Mouse (Mus musculus): ENCODE data around the gene Llph. TPM values are rescaled to one million over a fixed set of nuclear protein-coding genes. Genes with fewer than 3 reads are reported as not detected.

The Llph gene
- 95.0 TPM for polyA plus RNA-seq (2017; shearing (Covaris generic))

DNA sequence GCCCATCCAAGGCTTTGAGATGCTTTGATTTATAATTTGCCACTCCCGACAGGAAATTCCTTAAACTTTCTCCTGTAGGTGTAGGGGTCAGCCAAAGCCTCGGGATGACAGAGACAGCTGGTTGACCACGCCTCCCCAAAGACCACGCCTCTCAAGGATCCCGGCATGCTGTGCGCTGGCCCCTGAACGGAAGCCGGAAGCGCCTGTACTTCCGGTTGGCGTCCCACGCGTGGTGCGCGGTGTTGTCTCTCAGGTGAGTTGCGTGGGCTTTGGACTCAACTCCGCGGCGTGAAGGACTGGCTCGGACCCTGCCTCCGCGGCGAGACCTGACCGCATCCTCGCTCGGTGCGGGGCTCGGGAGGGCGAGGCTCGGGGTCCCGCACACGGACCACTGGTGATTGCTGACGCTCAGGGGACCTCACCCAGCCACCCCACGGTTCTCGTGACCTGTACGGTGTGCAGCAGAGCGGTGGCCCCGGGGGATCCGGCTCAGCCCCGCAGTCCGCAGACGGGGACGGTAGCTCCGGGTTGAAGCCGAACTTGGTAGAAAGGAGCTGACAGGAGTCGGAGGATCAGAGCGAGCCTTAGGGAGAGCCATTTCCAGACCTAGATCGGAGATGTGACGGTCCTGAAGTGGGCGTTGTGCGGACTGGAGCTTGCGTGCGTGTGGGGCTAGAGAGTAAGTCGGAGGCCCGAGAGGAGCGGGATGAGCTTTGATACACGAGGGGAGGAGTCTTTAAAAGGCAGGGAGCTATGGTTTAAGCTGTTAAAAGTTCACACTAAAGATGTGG is at the start of gene Llph:
Gene Llph (plus strand): TSS at position 200 of the 791 bp plus-strand sequence.

DNA sequence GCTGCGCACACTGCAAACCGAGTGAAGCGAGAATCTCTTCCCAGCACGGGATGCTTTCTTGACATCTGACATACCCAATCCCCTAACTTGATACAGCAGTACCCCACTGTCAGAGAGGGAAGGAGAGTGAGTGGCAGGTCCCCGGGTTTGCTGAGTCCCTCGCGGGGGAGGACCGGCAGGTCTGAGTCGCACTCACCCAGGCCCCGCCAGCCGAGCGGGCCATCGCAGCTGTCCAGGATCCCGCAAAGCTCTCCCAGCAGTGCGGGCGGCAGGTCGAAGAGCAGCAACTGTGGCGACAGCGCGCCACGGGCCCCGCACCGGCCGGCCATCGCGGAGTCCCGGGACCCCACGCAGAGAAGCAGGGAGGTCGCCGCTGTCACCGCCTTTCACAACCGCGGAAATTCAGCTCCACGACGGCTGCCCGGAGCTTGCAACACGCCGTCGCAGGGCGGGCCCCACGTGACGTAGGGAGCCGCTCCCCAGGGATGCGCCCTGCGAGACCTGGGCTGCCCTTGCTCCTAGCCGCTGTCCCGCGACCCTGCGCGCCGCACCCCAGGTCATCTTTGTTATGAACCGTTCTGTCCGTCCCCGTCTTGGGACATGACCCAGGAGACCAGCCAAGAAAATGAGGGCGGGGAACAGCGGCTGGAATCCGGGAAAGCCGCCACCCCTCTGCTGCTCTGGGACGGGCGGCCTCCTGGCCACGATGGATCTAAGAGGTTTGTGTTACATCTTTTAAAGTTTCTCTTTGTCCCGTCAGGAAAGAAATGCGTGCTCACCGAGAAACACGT is 25.5 kb upstream of the Llph start, which contains the start of gene Tmbim4:
Gene Tmbim4 (plus strand): TSS at position 460 of the 791 bp plus-strand sequence.

DNA sequence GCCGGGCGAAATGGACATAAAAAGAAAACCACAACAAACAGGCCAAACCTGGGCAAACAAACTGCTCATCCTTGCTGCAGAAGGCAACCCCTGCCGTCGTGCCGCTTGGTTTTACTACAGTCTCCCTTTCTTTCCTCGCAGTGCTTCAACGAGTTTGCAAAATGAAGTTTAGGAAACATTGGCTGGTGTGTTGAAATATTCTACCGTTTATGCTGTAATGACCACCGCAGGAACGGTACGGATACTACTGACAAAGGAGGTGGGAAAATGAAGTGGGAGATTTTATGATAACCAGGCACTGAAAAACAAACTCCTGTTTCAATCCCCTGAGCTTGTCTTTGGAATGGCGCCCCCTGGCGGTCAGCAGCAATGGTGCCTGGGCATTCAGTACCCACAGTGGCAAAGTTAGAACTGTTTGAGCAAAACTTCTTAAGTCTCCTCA is 24.9 kb upstream of the Llph start, which contains the start of gene Irak3:
Gene Irak3 (minus strand): TSS at position 170 of the 442 bp plus-strand sequence.

Other genes starting within 250 kb of the Llph start
- 22.4 TPM for gene Helb, start 114.1 kb upstream of the Llph start, polyA plus RNA-seq (2017; shearing (Covaris generic))
- 170 TPM for gene Tmbim4, start 25.5 kb upstream of the Llph start, polyA plus RNA-seq (2017; shearing (Covaris generic))
- gene Irak3, start 24.9 kb upstream of the Llph start, polyA plus RNA-seq (2017; shearing (Covaris generic)), result 3.5 TPM
- 0.07 TPM for gene Hmga2, start 249.4 kb downstream of the Llph start, polyA plus RNA-seq (2017; shearing (Covaris generic))